Mouse (Mus musculus) heart, adult 11 months (tissue): ENCODE results near the gene Ngef.

Experiments
- DNase-seq: peaks from one replicate; pipeline ENCODE4 v3.0.0; 2022

The Ngef gene

DNA sequence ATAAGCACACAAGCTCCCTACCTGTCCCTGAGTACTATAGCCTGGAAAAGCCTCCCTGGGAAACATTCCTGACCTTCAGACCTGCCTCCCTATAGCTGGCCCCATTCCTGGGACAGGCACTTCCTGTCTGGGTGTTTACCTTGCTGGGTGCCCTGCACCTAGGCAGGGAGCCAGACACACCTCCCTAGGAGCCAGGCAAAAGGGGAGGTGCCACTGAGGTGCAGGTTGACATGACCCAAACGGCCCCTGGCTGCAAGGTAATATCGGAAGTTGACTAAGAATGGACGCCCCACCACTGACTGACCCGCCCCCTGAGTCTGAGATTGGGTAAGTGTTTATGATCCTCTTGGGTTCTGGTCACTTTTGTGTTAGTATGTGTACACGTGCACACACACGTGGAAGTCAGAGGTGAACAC is at the start of gene Ngef:
Ngef (minus strand) TSS at position 71 of the 416 bp plus-strand sequence.
- peak; percentile 88 for DNase-seq

DNA sequence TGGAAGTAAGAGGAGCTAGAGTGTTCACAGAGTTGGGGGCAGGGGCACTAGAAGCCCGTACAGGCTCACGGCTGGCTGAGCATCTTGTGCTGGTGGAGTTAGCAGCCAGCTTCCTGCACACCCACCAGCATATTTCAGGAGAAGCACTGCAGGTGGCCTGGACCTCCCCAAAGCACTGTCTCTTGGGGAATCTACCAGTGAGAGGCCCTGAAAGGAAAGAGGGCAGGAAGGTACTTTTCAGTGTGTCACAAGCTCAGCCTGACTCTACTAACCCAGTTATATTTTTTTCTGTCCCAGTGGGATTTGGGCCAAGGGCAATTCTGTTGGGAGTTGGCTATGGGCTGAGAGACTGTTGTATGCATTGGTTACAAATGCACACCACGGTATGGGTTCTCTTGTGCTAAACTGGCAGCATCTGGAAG is 48.2 kb upstream of the Ngef start:
- DNase-seq: no peak

GRCm38 (mm10) chr1:87621146-87621857 is 47.6 kb upstream of the Ngef start:
- DNase-seq: peak; percentile 93

DNA sequence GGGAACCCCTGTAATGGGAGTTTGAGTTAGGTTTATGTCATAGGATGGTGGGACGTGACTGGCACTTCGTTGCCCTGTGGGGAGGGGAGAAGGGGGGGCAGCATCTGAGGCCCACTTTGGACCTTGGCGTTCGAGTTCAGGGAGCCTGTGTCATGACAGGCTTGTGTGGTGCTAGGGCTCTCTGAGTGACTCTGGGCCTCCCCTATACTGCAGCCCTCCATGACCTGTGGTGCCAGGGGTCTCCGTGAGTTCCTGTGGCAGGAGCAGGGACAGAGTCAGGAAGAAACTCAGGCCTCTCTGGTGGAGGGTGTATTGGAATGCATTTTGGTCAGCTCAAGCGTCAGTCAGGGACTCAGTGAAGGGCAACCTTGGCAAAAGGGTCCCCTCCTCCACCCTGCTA is 47.0 kb upstream of the Ngef start:
- no peak for DNase-seq

DNA sequence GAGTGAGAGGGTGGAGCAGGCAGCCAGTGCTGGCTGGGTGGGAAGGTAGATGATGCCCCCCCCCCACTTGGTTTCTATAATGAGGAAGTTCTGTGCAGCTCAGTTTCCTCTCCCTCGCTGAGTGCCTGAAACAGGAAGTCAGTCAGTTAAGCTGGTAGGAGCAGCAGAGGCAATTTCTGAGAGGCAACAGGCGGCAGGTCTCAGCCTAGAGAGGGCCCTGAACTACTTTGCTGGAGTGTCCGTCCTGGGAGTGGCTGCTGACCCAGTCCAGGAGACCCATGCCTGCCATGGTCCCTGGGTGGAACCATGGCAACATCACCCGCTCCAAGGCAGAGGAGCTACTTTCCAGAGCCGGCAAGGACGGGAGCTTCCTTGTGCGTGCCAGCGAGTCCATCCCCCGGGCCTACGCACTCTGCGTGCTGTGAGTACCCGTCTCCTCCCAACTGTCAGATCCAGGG is 46.6 kb upstream of the Ngef start, which contains the start of gene Inpp5d:
Inpp5d (plus strand) TSS at position 102 of the 458 bp plus-strand sequence.
- DNase-seq: peak; percentile 98

- DNase-seq: no peak
These were observed 41.1 kb upstream of the Ngef start for GRCm38 (mm10) chr1:87614576-87615295.

DNA sequence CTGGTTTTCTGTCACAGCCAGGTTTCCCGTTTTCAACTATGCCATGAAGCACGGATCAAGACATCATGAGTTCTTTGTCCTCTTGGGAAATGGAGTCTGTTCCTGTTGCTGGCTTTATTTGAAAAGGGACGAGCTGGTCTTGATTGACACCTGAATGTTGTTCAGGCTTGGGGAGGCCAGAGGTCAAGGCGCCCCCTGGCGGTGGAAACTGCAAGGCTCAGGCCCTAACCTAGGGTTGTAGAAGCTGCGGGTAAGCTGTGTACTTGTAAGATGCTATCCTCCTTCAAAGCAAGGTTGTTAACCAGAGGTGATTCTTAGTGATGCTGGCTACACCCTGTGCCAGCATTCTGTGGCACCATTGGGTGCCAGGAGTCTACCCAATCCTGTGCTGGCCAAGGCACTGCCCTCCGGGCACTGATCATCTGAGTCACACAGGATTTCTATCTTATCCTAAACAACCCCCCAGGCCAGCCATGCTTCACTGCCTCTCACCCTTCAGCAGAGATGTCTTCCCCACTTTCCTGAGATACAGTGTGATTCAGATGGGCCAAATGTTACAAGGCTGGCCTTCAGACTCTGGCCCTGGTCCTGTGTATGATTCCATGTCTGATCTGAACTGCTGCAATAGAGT is 34.9 kb upstream of the Ngef start:
- DNase-seq: peak; percentile 92

- DNase-seq: peak; percentile 93
These were observed 33.9 kb upstream of the Ngef start for GRCm38 (mm10) chr1:87607385-87608091.

DNA sequence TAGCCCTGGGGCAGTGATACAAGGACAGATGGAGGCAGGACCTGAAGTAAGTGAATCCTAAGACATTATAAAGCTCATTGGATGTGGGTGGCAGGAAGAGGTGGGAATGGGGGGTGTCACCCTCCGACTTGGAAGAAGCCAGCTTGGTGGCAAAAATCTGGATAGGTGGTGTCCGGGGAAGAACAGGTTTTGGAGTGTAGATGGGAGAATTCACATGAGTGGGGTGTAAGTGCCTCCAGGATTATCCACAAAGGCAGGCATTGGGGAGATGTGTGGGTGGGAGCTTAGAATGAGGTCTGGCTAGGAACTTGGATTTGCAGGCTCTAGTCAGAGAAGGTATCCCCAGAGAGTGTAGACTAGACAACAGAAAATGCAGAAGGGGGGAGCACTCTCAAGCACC is 31.6 kb upstream of the Ngef start:
- DNase-seq: no peak

DNA sequence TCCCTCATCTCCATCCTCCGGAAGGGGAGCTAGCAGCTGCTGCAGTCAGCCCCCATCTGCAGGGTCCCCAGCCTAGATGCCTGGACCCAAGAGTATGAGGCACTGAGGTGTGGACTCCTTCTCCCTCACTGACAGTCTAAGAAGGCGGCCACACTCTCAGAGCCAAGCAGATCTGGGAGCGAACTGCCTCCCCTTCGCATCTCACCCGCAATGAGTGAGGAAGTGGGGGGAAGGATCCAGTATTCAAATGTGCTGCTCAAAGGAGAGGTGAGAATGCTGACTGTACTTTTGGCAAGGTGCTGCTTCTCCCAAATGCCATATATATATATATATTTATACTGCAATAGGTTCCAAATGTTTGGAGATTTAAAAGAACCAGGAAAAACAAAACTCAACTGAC is 29.7 kb upstream of the Ngef start:
- no peak for DNase-seq

- DNase-seq: no peak
These were observed 28.1 kb upstream of the Ngef start for GRCm38 (mm10) chr1:87601801-87602200.

- DNase-seq: no peak
These were observed 26.9 kb upstream of the Ngef start for GRCm38 (mm10) chr1:87600533-87600932.

GRCm38 (mm10) chr1:87594671-87595070 is 21.0 kb upstream of the Ngef start:
- no peak for DNase-seq

DNA sequence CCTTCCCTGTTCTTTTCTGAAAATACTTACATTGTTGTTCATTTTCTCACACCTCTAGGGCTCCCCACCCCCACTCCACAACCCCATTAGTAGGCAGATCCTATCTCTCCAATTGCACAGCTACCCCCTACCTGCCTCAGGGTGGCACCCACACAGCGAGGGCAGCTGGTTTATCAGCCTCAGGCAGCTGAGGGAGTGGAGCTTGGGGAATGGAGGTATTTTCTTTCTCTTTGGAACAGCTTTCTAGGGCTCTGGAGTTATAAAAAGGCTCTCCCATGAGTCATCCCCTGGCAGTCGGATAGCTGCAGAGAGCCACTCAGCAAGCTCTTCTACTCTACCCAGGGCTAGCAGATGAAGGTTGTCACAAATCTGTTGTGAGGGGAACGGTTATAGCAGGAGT is 20.6 kb upstream of the Ngef start:
- DNase-seq: no peak

GRCm38 (mm10) chr1:87589980-87590379 is 16.3 kb upstream of the Ngef start:
- no peak for DNase-seq

DNA sequence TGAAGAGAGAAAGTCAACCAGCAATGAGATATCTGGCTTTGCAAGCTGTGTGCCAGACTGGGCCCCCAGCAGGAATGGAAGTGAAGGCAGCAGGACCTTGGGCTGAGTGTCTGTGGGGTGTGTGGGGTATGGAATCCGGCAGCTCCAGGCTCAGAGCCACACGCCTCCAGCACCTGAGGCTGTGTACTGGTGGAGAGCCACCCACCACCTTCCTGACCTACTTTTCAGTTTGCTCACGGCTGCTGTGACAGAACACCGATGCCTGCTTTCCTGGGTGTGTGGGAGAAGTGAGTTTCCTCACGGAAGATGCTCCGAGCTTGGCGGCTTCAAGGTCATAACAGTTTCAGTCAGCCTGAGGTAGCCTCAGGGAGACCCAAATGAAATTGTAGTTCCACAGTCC is 15.5 kb upstream of the Ngef start:
- no peak for DNase-seq

GRCm38 (mm10) chr1:87580824-87581223 is 7.2 kb upstream of the Ngef start:
- no peak for DNase-seq

DNA sequence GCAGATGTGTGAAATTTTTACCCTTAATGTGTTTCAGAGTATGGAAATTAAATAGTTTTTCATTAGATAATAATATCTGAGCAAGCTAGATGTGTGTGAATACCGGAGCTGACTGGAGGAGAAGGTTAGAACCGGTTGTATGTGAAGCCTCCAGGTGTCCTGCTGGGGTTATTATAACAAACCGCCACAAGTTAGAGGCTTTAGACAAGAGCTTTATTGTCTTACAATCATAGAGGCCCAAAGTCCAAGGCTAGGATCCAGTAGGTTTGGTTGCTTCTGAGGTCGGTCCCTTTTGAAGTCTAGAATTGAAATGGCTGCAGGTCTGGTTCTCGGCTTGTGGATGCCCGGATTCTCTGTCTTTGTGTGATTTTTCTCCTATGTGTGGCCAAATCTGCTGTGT is 5.3 kb upstream of the Ngef start:
- no peak for DNase-seq

DNA sequence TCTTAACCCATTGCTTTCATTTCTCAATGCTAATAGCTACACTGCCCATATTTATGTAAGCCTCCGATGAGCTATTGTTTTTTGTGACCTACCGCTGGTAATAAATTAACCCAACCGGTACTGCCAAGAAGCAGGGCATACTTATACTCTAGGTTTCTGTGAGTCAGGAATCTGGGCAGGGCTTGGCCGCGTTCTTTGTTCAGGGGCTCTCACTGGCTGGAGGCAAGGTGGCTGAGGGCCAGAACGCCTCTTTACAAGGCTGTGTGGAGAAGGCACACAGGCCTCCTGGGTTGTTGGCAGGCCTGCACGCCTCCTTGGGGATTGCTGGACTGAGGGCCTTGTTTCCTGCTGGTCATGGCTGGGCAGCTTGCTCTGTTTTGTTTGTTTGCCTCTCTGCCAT is 1.1 kb upstream of the Ngef start:
- DNase-seq: peak; percentile 94

GRCm38 (mm10) chr1:87574353-87574752 is 683 bp upstream of the Ngef start:
- no peak for DNase-seq

GRCm38 (mm10) chr1:87573261-87573660 is 409 bp downstream of the Ngef start:
- DNase-seq: no peak

DNA sequence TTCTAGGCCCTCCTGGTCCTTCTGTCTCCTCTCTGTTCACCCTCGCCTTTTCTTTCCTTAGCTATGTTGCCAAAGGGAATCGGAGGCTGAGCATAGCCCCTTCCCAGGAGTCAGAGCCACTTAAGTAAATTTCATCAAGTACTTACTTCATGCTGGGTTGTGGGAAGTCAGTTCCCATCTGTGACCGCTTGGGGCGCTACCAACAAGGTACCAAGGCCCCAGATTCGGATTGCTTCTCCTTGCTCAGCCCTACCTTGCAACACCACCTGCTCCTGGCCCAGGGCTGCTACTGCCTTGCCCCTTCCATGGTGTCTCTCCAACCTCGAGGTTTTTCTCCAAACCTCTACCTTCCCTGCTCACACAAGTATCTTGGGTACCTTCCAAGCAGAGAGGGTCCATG is 5.3 kb downstream of the Ngef start:
- no peak for DNase-seq

DNA sequence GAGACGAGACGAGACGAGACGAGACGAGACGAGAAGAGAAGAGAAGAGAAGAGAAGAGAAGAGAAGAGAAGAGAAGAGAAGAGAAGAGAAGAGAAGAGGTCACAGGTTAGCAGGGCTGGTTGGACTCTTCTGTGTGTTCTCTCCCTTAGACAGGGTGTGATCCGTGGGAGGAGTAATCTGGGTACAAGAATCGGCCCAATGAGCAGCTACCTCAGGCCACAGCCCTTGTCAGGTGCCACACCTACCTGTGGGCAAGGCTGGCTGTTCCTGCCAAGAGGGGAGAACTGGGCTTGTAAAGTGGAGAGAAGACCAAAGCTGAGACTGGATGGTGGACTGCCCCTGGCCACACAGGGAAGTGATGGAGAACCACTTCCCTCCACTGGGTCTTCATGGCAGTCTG is 7.9 kb downstream of the Ngef start:
- DNase-seq: no peak
